Mouse (Mus musculus) G1E (cell line): Measurements from ENCODE around the gene Gm4491.

Source experiments
- CTCF ChIP-seq: IDR thresholded peaks from 2 replicates; pipeline ENCODE4 v1.5.1; 2012; ENCODE audit warnings: low read depth, low read length, inconsistent platforms, mixed read lengths
- GATA1 ChIP-seq: IDR thresholded peaks from 2 replicates; pipeline ENCODE4 v1.6.1; 2012; ENCODE audit warnings: borderline replicate concordance, low read length, inconsistent platforms, mixed read lengths

GRCm38 (mm10) chr14:57105111-57105510, 10.6 kb downstream of the Gm4491 start:
- TF ChIP-seq CTCF (no peak), GATA1 (no peak)
